Mouse (Mus musculus) B cell, adult (primary cell): ENCODE results near the gene Hsd17b13. TPM values are rescaled to one million over a fixed set of nuclear protein-coding genes. Genes with fewer than 3 reads are reported as not detected.

Experiments
- total RNA-seq: library from RNA; stranded (reverse); gene quantifications from 4 replicates; pipeline ENCODE4 v1.2.4, GENCODE M21; 2023; ENCODE audit not compliant: inconsistent age

Hsd17b13 gene
- 0.51 to 0.77 TPM in 2 of 4 replicates, not detected in the others for total RNA-seq

GRCm38 (mm10) chr5:103977297-103977696 is at the start of gene Hsd17b13:
TSS of gene Hsd17b13 (minus strand) at chr5:103977410.

GRCm38 (mm10) chr5:104021597-104022378 is 44.6 kb upstream of the Hsd17b13 start, which contains the start of gene Hsd17b11:
TSS of gene Hsd17b11 (minus strand) at chr5:104021919.

GRCm38 (mm10) chr5:103910748-103911409 is 66.3 kb downstream of the Hsd17b13 start, which contains the start of gene Klhl8:
TSS of gene Klhl8 (minus strand) at chr5:103911259.

Other genes with a start within 250 kb of the Hsd17b13 start
- gene Klhl8, start 66.2 kb downstream of the Hsd17b13 start, total RNA-seq, result 1.7 to 2.5 TPM (median 2.0 TPM) in 4 replicates
- 39.8 to 47.7 TPM (median 41.6 TPM) in 4 replicates for gene Hsd17b11, start 44.5 kb upstream of the Hsd17b13 start, total RNA-seq
- gene Nudt9, start 68.9 kb upstream of the Hsd17b13 start, total RNA-seq, result 44.5 to 51.1 TPM (median 48.9 TPM) in 4 replicates
- not detected in 4 replicates for gene Gm17660, start 100.2 kb upstream of the Hsd17b13 start, total RNA-seq
- gene Sparcl1, start 136.3 kb upstream of the Hsd17b13 start, total RNA-seq, result not detected in 4 replicates
- gene Dspp, start 193.3 kb upstream of the Hsd17b13 start, total RNA-seq, result not detected in 4 replicates
- not detected in 4 replicates for gene Dmp1, start 225.2 kb upstream of the Hsd17b13 start, total RNA-seq